Mouse (Mus musculus) limb, embryonic 10.5 days (tissue): ENCODE results near the gene Fam19a2. TPM values are rescaled to one million over a fixed set of nuclear protein-coding genes. Genes with fewer than 3 reads are reported as not detected.

ENCODE experiments used
- DNase-seq: peaks from one replicate; pipeline ENCODE4 v3.0.0-alpha.2; 2017; ENCODE audit warnings: low spot score
- H3K27ac ChIP-seq: fragments of 300-500 bp; sonication (generic); 2 replicates; pipeline ENCODE4 v1.5.1; 2016; ENCODE audit warnings: mild to moderate bottlenecking
- H3K27me3 ChIP-seq: fragments of 300-500 bp; sonication (generic); 2 replicates; pipeline ENCODE4 v1.6.1; 2016; ENCODE audit warnings: low read depth, mild to moderate bottlenecking; ENCODE audit not compliant: poor library complexity, severe bottlenecking
- H3K36me3 ChIP-seq: fragments of 300-500 bp; sonication (generic); 2 replicates; pipeline ENCODE4 v1.6.1; 2016; ENCODE audit warnings: mild to moderate bottlenecking, moderate library complexity
- H3K4me1 ChIP-seq: fragments of 300-500 bp; sonication (generic); 2 replicates; pipeline ENCODE4 v1.6.1; 2016
- H3K4me3 ChIP-seq: fragments of 300-500 bp; sonication (generic); 2 replicates; pipeline ENCODE4 v1.5.1; 2016; ENCODE audit warnings: mild to moderate bottlenecking, moderate library complexity
- H3K9me3 ChIP-seq: fragments of 300-500 bp; sonication (generic); replicated peaks from 2 replicates; pipeline ENCODE4 v1.6.1; 2016; ENCODE audit warnings: mild to moderate bottlenecking
- WGBS: fragments of 180-500 bp; shearing (Covaris S2); methylation state at CpG from one replicate; pipeline ENCODE4 v1.1.7; 2016; 5-methylcytosine and 5-hydroxymethylcytosine counted together
- polyA plus RNA-seq: library from polyadenylated mRNA; unstranded; fragments of >200 nt; fragmentation: Nextera tagmentation; extraction: Ambion mirVana; gene quantifications from 2 replicates; pipeline ENCODE4 v1.2.1, GENCODE M21; 2016

The Fam19a2 gene
- polyA plus RNA-seq, 1 experiment from 2014 or later: 1.6 TPM

- no peaks in the 10 kb centered on the region for H3K27me3 ChIP-seq
- DNase-seq: no peak
- peaks cover 14% of the 10 kb centered on the region for H3K4me1 ChIP-seq
- H3K27ac ChIP-seq: no peak overlapping the region
- H3K9me3 ChIP-seq: no peaks in the 10 kb centered on the region
- WGBS: 56% methylated on average over 3 of the region's 3 CpGs
- H3K4me3 ChIP-seq: no peak overlapping the region
- H3K36me3 ChIP-seq: no peaks in the 10 kb centered on the region
Observed at GRCm38 (mm10) chr10:123402460-123402859, 138.7 kb downstream of the Fam19a2 start.

DNA sequence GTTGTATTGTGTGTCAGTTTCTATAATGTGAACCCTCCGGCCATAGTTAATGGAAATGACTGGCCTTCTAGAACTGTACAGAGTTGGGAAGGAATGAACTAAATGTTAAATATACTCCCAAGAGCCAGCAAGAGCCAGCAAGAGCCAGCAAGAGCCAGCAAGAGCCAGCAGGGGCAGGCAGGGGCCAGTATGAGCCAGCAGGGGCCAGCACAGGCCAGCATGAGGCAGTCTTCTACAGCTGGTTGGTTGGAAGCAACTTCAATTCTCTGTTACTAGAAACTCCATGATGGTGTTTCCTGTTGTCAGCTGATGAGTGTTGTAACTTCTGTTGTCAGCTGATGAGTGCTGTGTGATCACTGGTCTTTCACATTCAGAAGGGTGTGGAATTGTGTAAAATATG, 151.2 kb downstream of the Fam19a2 start:
- DNase-seq: no peak
- H3K4me3 ChIP-seq: no peak overlapping the region
- no peaks in the 10 kb centered on the region for H3K36me3 ChIP-seq
- H3K9me3 ChIP-seq: no peaks in the 10 kb centered on the region
- peaks cover 7% of the 10 kb centered on the region; the same call in 1 of the 2 replicates for H3K4me1 ChIP-seq
- H3K27ac ChIP-seq: no peak overlapping the region
- H3K27me3 ChIP-seq: no peaks in the 10 kb centered on the region
- WGBS: 91% methylated on average over 1 of the region's 1 CpGs

DNA sequence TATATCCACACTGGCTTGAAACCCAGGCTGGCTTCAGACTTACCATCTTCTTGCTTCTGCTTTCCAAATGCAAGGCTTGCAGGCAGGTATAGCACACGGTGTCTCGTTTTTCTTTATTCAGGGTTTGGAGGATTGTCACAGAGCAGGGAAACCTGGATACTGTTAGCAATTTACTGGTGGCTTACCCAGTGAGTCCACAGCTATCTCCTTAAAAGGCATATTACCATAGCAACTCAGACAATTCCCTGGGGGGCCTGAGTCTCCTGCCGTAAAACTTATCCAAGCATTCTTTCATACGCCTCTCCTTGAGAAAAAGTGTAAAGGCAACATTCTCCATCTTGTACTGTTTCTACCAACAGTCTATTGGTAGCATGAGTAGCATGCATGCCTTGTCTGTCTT, 152.2 kb downstream of the Fam19a2 start:
- Histone ChIP-seq H3K27ac (no peak overlapping the region), H3K4me3 (no peak overlapping the region), H3K27me3 (no peaks in the 10 kb centered on the region), H3K36me3 (no peaks in the 10 kb centered on the region), H3K9me3 (no peaks in the 10 kb centered on the region), H3K4me1 (peaks cover 7% of the 10 kb centered on the region; the same call in 1 of the 2 replicates)
- no peak for DNase-seq
- 77% methylated on average over 4 of the region's 4 CpGs for WGBS

DNA sequence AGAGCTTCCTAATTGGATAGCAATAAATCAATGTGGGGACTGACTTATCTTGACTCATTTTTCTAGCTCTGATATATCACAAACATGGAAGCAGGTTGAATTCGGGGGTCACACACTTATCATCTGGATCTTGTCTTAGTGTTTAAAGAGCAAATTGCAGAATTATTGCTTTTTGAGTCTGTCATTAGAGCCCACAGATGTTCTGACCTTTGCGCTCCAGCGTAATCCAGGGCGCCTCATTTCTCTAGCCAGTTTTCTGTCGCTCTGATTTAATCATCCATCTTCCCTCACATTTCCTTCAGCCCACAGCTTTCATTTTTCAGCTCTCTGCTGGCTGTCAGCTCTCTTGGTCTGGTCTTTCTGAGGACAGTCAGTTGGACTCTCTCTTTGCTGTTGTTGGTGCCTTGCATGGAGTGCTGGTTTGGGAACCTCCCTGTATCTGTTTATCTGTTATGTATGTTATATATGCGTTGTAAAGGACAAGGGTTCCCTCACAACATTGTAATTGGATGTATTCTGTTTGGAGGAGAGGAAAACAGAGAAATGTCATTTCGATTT, 154.9 kb downstream of the Fam19a2 start:
- no peak for DNase-seq
- no peak overlapping the region for H3K27ac ChIP-seq
- no peak overlapping the region for H3K4me3 ChIP-seq
- WGBS: 60% methylated on average over 7 of the region's 7 CpGs
- no peaks in the 10 kb centered on the region for H3K9me3 ChIP-seq
- no peaks in the 10 kb centered on the region for H3K36me3 ChIP-seq
- no peaks in the 10 kb centered on the region for H3K27me3 ChIP-seq
- H3K4me1 ChIP-seq: peaks cover 7% of the 10 kb centered on the region; the same call in 1 of the 2 replicates

GRCm38 (mm10) chr10:123420249-123420648, 156.5 kb downstream of the Fam19a2 start:
- H3K36me3 ChIP-seq: no peaks in the 10 kb centered on the region
- no peak overlapping the region for H3K27ac ChIP-seq
- H3K4me1 ChIP-seq: peaks cover 7% of the 10 kb centered on the region; the same call in 1 of the 2 replicates
- 84% methylated on average over 1 of the region's 1 CpGs for WGBS
- H3K9me3 ChIP-seq: no peaks in the 10 kb centered on the region
- no peak overlapping the region for H3K4me3 ChIP-seq
- DNase-seq: no peak
- H3K27me3 ChIP-seq: no peaks in the 10 kb centered on the region

DNA sequence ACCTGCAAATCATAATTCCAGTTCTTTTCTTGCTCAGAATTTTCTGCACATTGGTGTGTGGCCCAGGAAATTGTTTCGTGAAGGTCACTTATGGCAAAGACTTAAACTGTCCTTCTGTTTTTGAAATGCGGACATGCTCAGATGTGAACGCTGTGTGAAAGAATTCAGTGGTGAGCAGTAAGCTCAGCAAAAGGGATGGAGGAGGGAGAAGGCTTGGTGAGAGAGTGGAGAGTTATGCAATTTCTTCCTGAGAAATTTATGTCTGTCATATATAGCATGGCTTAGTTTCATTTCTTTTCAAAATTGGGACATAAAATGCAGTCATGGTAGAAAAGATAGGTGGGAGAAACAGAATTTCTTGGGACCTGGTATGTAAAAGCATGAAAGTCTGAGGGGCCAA, 160.7 kb downstream of the Fam19a2 start:
- H3K4me1 ChIP-seq: no peaks in the 10 kb centered on the region
- no peaks in the 10 kb centered on the region for H3K27me3 ChIP-seq
- DNase-seq: no peak
- H3K36me3 ChIP-seq: no peaks in the 10 kb centered on the region
- 95% methylated on average over 3 of the region's 3 CpGs for WGBS
- H3K27ac ChIP-seq: no peak overlapping the region
- no peaks in the 10 kb centered on the region for H3K9me3 ChIP-seq
- no peak overlapping the region for H3K4me3 ChIP-seq

- no peaks in the 10 kb centered on the region for H3K27me3 ChIP-seq
- no peak overlapping the region for H3K27ac ChIP-seq
- DNase-seq: no peak
- peaks cover 3% of the 10 kb centered on the region; the same call in 1 of the 2 replicates for H3K4me1 ChIP-seq
- WGBS: 85% methylated on average over 8 of the region's 8 CpGs
- H3K4me3 ChIP-seq: no peak overlapping the region
- H3K36me3 ChIP-seq: no peaks in the 10 kb centered on the region
- H3K9me3 ChIP-seq: no peaks in the 10 kb centered on the region
Observed at GRCm38 (mm10) chr10:123426527-123427363, 162.9 kb downstream of the Fam19a2 start.

- 53% methylated on average over 5 of the region's 5 CpGs for WGBS
- no peak overlapping the region for H3K27ac ChIP-seq
- H3K27me3 ChIP-seq: no peaks in the 10 kb centered on the region
- peaks cover 4% of the 10 kb centered on the region; the same call in 1 of the 2 replicates for H3K4me1 ChIP-seq
- no peaks in the 10 kb centered on the region for H3K9me3 ChIP-seq
- no peaks in the 10 kb centered on the region for H3K36me3 ChIP-seq
- no peak overlapping the region for H3K4me3 ChIP-seq
- no peak for DNase-seq
Observed at GRCm38 (mm10) chr10:123431569-123431968, 167.8 kb downstream of the Fam19a2 start.

- Histone ChIP-seq H3K27me3 (no peaks in the 10 kb centered on the region), H3K9me3 (no peaks in the 10 kb centered on the region), H3K36me3 (no peaks in the 10 kb centered on the region), H3K4me1 (no peaks in the 10 kb centered on the region), H3K4me3 (no peak overlapping the region), H3K27ac (no peak overlapping the region)
- WGBS: 75% methylated on average over 4 of the region's 4 CpGs
- no peak for DNase-seq
Observed at GRCm38 (mm10) chr10:123437576-123437975, 173.8 kb downstream of the Fam19a2 start.

DNA sequence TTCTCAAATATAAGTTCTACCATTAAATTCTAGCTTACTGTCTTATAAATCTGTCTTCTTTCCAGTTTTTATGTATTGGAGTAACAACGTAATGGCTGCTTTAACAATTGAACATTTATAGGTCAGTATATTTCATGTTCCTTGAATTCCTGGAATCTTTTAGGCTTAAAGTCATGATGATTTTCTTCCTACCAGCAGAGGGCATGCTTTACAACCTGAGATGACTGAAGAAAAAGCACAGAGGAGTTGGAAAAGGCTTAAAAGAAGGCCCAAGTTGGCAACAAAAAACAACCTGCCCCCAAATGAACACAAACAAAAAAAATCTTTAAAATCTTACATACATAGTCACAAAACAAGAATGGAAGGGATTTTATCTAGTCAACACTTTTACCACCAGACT, 193.0 kb downstream of the Fam19a2 start:
- Histone ChIP-seq H3K27me3 (no peaks in the 10 kb centered on the region), H3K4me3 (no peak overlapping the region), H3K4me1 (no peaks in the 10 kb centered on the region), H3K9me3 (no peaks in the 10 kb centered on the region), H3K27ac (no peak overlapping the region), H3K36me3 (no peaks in the 10 kb centered on the region)
- 85% methylated on average over 1 of the region's 1 CpGs for WGBS
- no peak for DNase-seq

DNA sequence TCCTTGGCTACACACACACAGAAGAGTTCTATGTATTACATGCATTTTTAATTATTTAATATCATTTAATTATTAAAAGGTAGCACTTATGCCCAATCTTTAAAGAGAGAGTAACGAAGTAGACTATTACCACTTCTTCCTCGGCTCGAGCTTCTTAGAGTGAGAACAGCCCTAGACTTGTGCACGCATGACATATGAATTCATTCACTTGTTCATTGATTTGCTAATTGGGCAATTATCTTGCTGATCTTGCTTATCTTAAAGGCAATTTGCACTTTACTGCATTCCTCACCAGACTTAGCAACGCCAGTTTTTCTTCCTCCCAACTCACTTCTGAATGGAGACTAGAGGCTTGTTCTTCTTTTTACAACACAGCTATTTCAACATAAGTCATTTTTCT, 196.7 kb downstream of the Fam19a2 start:
- no peaks in the 10 kb centered on the region for H3K36me3 ChIP-seq
- DNase-seq: no peak
- H3K4me1 ChIP-seq: no peaks in the 10 kb centered on the region
- H3K27ac ChIP-seq: no peak overlapping the region
- no peaks in the 10 kb centered on the region for H3K9me3 ChIP-seq
- H3K27me3 ChIP-seq: no peaks in the 10 kb centered on the region
- no peak overlapping the region for H3K4me3 ChIP-seq
- WGBS: 76% methylated on average over 5 of the region's 5 CpGs

DNA sequence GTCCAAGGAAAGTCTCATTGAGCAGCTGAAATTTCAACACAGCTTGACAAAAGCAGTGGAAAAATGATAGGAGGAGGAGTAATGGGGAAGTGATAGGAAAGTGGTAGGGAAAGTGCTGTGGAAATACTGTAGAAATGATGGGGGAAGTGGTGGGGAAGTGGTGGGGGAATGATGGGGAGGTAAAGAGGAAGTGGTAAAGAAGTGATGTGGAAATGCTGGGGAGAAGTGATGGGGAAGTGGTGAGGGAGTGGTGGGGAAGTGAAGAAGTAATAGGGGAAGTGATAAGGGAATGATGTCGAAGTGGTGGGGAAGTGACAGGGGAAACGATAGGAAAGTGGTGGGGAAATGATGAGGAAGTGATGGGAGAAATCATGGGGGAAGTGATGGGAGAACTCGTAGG, 198.5 kb downstream of the Fam19a2 start:
- Histone ChIP-seq H3K36me3 (no peaks in the 10 kb centered on the region), H3K27ac (no peak overlapping the region), H3K4me3 (no peak overlapping the region), H3K27me3 (no peaks in the 10 kb centered on the region), H3K4me1 (no peaks in the 10 kb centered on the region), H3K9me3 (no peaks in the 10 kb centered on the region)
- 92% methylated on average over 3 of the region's 3 CpGs for WGBS
- no peak for DNase-seq

GRCm38 (mm10) chr10:123514749-123515148, 251.0 kb downstream of the Fam19a2 start:
- Histone ChIP-seq H3K27ac (no peak overlapping the region), H3K9me3 (no peaks in the 10 kb centered on the region), H3K4me1 (no peaks in the 10 kb centered on the region), H3K36me3 (no peaks in the 10 kb centered on the region), H3K4me3 (no peak overlapping the region), H3K27me3 (no peaks in the 10 kb centered on the region)
- WGBS: 91% methylated on average over 3 of the region's 3 CpGs
- no peak for DNase-seq
